Mouse (Mus musculus) liver, embryonic 12.5 days (tissue): ENCODE data around the gene Cdkn2c. TPM values are rescaled to one million over a fixed set of nuclear protein-coding genes. Genes with fewer than 3 reads are reported as not detected.
A peak's percentile ranks its signal among the peaks of the same experiment; 100 is the strongest.
"Not testable (repeated sequence)": the region's sequence is repeated elsewhere in the genome, so short reads cannot be mapped to it uniquely, and the experiment has no call there.

Source experiments
- ATAC-seq: fragments of 200-750 bp; cut with Nextera tagmentation; 2 replicates; pipeline ENCODE4 v1.8.0; 2017; ENCODE audit warnings: moderate number of reproducible peaks, mild to moderate bottlenecking, moderate library complexity
- H3K27ac ChIP-seq: fragments of 300-500 bp; sonication (generic); 2 replicates; pipeline ENCODE4 v1.5.1; 2016; ENCODE audit warnings: mild to moderate bottlenecking
- H3K27me3 ChIP-seq: fragments of 300-500 bp; sonication (generic); replicated peaks from 2 replicates; pipeline ENCODE4 v1.6.1; 2016; ENCODE audit warnings: mild to moderate bottlenecking, moderate library complexity
- H3K36me3 ChIP-seq: fragments of 300-500 bp; sonication (generic); 2 replicates; pipeline ENCODE4 v1.6.1; 2016; ENCODE audit warnings: mild to moderate bottlenecking, moderate library complexity
- H3K4me1 ChIP-seq: fragments of 300-500 bp; sonication (generic); 2 replicates; pipeline ENCODE4 v1.6.1; 2016
- H3K4me2 ChIP-seq: fragments of 300-500 bp; sonication (generic); 2 replicates; pipeline ENCODE4 v1.6.1; 2016; ENCODE audit warnings: mild to moderate bottlenecking, moderate library complexity
- H3K4me3 ChIP-seq: fragments of 300-500 bp; sonication (generic); 2 replicates; pipeline ENCODE4 v1.5.1; 2016; ENCODE audit warnings: mild to moderate bottlenecking, moderate library complexity
- H3K9ac ChIP-seq: fragments of 300-500 bp; sonication (generic); 2 replicates; pipeline ENCODE4 v1.6.1; 2016; ENCODE audit warnings: mild to moderate bottlenecking, moderate library complexity
- H3K9me3 ChIP-seq: fragments of 300-500 bp; sonication (generic); replicated peaks from 2 replicates; pipeline ENCODE4 v1.6.1; 2016; ENCODE audit warnings: mild to moderate bottlenecking, moderate library complexity
- WGBS: fragments of 180-500 bp; shearing (Covaris S2); methylation state at CpG from one replicate; pipeline ENCODE4 v1.1.7; 2016; ENCODE audit not compliant: insufficient replicate concordance; 5-methylcytosine and 5-hydroxymethylcytosine counted together
- polyA plus RNA-seq: library from polyadenylated mRNA; unstranded; fragments of >200 nt; fragmentation: Nextera tagmentation; extraction: Ambion mirVana; gene quantifications from 2 replicates; pipeline ENCODE4 v1.2.1, GENCODE M21; 2016

The Cdkn2c gene
- polyA plus RNA-seq: 14.8 and 15.7 TPM in 2 replicates

- Histone ChIP-seq H3K27me3 (peaks cover 15% of the 10 kb centered on the region), H3K27ac (peak within 1 kb of the TSS; percentile 97), H3K4me3 (peak within 1 kb of the TSS; percentile 76), H3K4me2 (peak within 1 kb of the TSS; percentile 93), H3K36me3 (no peaks in the 10 kb centered on the region), H3K4me1 (peaks cover 23% of the 10 kb centered on the region), H3K9ac (peak within 1 kb of the TSS; percentile 91), H3K9me3 (no peaks in the 10 kb centered on the region)
- peak; percentile 94 for ATAC-seq
- under 1% methylated on average over 64 of the region's 64 CpGs for WGBS
These were observed at the start of gene Cdkn2c for GRCm38 (mm10) chr4:109666461-109667269. TSS of gene Cdkn2c (minus strand) at chr4:109667189.

GRCm38 (mm10) chr4:109705349-109705748, 38.4 kb upstream of the Cdkn2c start:
- WGBS: 87% methylated on average over 2 of the region's 2 CpGs
- no peaks in the 10 kb centered on the region for H3K9me3 ChIP-seq
- H3K27ac ChIP-seq: no peak overlapping the region
- peaks cover 19% of the 10 kb centered on the region for H3K4me1 ChIP-seq
- H3K27me3 ChIP-seq: no peaks in the 10 kb centered on the region
- no peak overlapping the region for H3K9ac ChIP-seq
- no peak overlapping the region for H3K4me3 ChIP-seq
- no peaks in the 10 kb centered on the region for H3K36me3 ChIP-seq
- ATAC-seq: no peak
- H3K4me2 ChIP-seq: no peak overlapping the region

- ATAC-seq: no peak
- H3K9ac ChIP-seq: no peak overlapping the region
- H3K36me3 ChIP-seq: no peaks in the 10 kb centered on the region
- no peak overlapping the region for H3K27ac ChIP-seq
- no peaks in the 10 kb centered on the region for H3K27me3 ChIP-seq
- peaks cover 19% of the 10 kb centered on the region for H3K4me1 ChIP-seq
- H3K4me3 ChIP-seq: no peak overlapping the region
- no peaks in the 10 kb centered on the region for H3K9me3 ChIP-seq
- no peak overlapping the region for H3K4me2 ChIP-seq
These were observed 36.6 kb upstream of the Cdkn2c start for GRCm38 (mm10) chr4:109703568-109703967.

GRCm38 (mm10) chr4:109700727-109701126, 33.7 kb upstream of the Cdkn2c start:
- Histone ChIP-seq H3K4me2 (peak overlapping the region; percentile 20), H3K4me1 (peaks cover 14% of the 10 kb centered on the region)
- not testable (repeated sequence) for H3K27ac ChIP-seq, H3K4me3 ChIP-seq, H3K36me3 ChIP-seq, H3K9ac ChIP-seq, H3K27me3 ChIP-seq, H3K9me3 ChIP-seq
- ATAC-seq: peak; percentile 63; the same call in 1 of the 2 replicates
- 47% methylated on average over 3 of the region's 3 CpGs for WGBS

DNA sequence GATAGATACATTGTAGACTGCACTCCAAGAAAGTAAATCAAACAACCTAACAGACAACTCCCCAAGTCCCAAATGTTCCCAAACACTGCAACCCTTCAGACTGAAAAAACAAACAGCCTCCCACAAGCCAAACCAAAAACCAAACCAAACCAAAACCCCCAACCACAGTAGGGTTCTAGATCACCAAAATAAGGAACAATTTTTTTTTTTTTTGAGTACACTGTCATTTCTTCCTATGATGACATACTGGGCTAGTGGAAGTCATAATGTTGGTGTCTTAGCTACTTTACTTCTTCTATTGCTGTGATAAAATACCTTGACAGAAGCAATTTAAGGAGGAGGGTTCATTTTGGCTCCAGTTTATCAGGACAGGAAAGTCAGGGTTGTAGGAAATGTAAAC, 25.7 kb upstream of the Cdkn2c start:
- Histone ChIP-seq H3K9me3 (peaks cover 10% of the 10 kb centered on the region), H3K9ac (no peak overlapping the region), H3K4me3 (no peak overlapping the region), H3K27me3 (no peaks in the 10 kb centered on the region), H3K27ac (no peak overlapping the region), H3K4me2 (no peak overlapping the region), H3K36me3 (peaks cover 13% of the 10 kb centered on the region), H3K4me1 (0 out of 2 replicates have a peak, but pooled peaks cover 7% of the 10 kb centered on the region)
- ATAC-seq: no peak

DNA sequence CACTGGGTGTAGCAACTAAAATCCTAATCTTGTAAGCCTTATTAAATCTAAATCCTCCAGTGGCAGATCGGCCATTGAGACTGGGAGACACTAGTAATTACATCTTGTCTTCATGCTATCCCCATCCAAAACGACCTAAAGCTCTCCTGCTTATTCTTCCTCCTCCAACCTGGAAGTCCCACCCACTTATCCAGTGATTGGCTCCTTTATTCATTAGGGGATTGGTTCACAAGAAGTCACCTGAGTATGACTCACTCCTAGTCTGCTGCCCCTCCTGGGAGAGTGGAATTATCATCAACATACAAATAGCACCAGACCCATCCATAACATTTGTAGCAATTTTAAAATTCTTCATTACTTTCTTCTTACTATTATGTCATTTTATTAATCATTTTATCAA, 16.6 kb upstream of the Cdkn2c start:
- H3K4me2 ChIP-seq: no peak overlapping the region
- no peaks in the 10 kb centered on the region for H3K9me3 ChIP-seq
- 61% methylated on average over 2 of the region's 2 CpGs for whole genome bisulfite sequencing
- H3K4me1 ChIP-seq: peaks cover 39% of the 10 kb centered on the region
- H3K27ac ChIP-seq: no peak overlapping the region
- no peak overlapping the region for H3K9ac ChIP-seq
- peaks cover 13% of the 10 kb centered on the region for H3K36me3 ChIP-seq
- no peak overlapping the region for H3K4me3 ChIP-seq
- no peak for ATAC-seq
- no peaks in the 10 kb centered on the region for H3K27me3 ChIP-seq

DNA sequence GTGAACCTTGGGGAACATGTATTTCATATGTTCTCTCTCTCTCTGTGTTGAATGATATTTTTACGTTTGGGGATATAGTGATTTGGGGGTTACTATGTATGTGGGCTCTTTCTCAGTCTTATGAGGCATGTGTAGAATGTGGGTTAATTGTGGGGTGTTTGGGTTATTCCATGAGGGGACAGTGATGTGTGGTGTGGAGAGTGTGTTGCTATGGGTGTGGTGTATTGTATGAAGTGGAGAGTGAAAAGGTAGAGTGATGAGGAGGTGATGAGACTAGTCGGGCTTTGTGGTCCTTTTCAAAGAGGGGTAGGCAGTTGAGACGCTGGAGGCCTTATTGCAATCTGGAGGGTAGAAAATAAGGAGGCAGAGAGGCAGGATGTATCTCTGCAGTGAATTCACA, 10.2 kb upstream of the Cdkn2c start:
- no peaks in the 10 kb centered on the region for H3K9me3 ChIP-seq
- H3K27me3 ChIP-seq: no peaks in the 10 kb centered on the region
- 1% methylated on average over 3 of the region's 3 CpGs for WGBS
- peak overlapping the region; percentile 93 for H3K9ac ChIP-seq
- no peaks in the 10 kb centered on the region for H3K36me3 ChIP-seq
- H3K4me2 ChIP-seq: peak overlapping the region; percentile 83
- H3K27ac ChIP-seq: peak overlapping the region; percentile 99
- H3K4me1 ChIP-seq: peaks cover 35% of the 10 kb centered on the region
- H3K4me3 ChIP-seq: peak overlapping the region; percentile 88
- no peak for ATAC-seq

DNA sequence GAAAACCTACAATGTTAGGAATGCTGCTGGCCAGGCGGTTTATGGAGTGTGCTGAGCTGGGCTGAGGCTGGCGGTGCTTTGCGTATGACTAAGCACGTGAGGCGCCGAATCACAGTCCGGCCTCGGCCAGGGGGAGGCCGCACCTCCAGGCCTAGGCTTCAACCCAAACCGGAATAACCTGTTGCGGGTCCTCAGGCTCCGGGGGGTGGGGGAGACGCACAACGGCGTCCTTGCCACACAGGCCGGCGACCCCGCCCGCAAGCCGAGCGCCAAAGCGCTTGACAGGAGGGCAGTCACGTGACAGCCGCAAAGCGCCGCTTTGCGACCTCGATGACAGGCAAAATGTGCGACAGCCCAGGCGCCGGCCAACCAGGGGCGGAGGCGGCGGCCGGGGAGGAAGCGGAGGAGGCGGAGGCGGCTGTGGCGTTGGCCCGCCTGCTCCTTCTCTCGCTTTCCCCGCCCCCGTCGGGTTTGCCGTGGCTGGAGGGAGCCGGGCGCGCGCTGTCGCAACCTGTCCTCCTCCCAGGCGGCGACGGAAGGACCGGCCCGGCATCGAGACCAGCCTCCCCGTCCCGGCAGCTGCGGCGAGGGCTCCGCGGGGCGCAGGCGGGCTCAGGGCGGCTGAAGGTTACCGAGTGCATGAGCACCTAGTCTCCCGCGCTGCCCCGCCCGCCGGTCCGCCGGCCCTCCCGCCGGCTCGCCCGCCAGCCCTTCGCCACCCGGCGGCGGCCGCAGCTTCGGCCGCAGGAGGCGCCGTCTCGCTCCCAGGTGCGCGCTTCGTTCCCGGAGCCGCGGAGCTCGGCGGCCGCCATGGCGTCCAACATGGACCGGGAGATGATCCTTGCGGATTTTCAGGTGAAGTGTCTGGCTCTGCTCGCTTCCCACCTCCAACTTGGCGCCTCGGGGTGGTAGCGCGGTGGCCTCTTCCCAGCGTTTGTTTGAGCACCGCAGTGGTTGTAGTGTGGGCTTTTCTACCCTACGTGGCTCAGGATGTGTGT, 9.5 kb upstream of the Cdkn2c start, which contains the start of gene Faf1:
TSS of gene Faf1 (plus strand) at position 371 of the 998 bp plus-strand sequence.
- peak; percentile 97 for ATAC-seq
- Histone ChIP-seq H3K27me3 (no peaks in the 10 kb centered on the region), H3K9ac (peak within 1 kb of the TSS; percentile 93), H3K9me3 (no peaks in the 10 kb centered on the region), H3K4me2 (peak within 1 kb of the TSS; percentile 83), H3K4me1 (peaks cover 34% of the 10 kb centered on the region), H3K36me3 (no peaks in the 10 kb centered on the region), H3K27ac (peak within 1 kb of the TSS; percentile 99), H3K4me3 (peak within 1 kb of the TSS; percentile 88)
- WGBS: under 1% methylated on average over 89 of the region's 107 CpGs

DNA sequence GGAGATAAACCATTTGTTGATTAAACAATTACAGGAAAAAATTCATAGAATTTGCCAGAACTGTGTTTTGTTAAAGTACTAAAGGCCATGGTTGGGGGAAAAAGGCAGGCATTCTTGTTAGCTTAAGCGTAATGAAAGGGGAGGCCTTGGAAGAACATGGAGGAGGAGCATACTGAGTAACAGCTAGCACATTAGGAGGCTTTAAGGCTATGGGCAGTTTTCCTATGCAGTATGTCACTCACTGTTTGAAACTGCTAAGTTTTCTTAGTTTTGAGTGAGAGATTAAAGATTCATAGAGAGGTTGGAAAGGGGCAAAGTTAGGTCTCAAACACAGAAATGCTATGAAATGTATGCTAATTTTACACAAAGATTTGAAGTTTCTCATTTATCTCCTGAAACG, 7.1 kb upstream of the Cdkn2c start:
- H3K27ac ChIP-seq: no peak overlapping the region
- no peaks in the 10 kb centered on the region for H3K9me3 ChIP-seq
- no peak for ATAC-seq
- H3K36me3 ChIP-seq: no peaks in the 10 kb centered on the region
- H3K9ac ChIP-seq: no peak overlapping the region
- WGBS: 83% methylated on average over 2 of the region's 2 CpGs
- H3K4me2 ChIP-seq: no peak overlapping the region
- H3K4me3 ChIP-seq: no peak overlapping the region
- H3K4me1 ChIP-seq: peaks cover 24% of the 10 kb centered on the region
- H3K27me3 ChIP-seq: no peaks in the 10 kb centered on the region

GRCm38 (mm10) chr4:109671941-109672340, 5.0 kb upstream of the Cdkn2c start:
- Histone ChIP-seq H3K4me2 (no peak overlapping the region), H3K36me3 (no peaks in the 10 kb centered on the region), H3K27me3 (no peaks in the 10 kb centered on the region), H3K9ac (no peak overlapping the region), H3K27ac (no peak overlapping the region), H3K9me3 (no peaks in the 10 kb centered on the region), H3K4me3 (no peak overlapping the region), H3K4me1 (peaks cover 16% of the 10 kb centered on the region)
- ATAC-seq: no peak
- 57% methylated on average over 1 of the region's 1 CpGs for WGBS

DNA sequence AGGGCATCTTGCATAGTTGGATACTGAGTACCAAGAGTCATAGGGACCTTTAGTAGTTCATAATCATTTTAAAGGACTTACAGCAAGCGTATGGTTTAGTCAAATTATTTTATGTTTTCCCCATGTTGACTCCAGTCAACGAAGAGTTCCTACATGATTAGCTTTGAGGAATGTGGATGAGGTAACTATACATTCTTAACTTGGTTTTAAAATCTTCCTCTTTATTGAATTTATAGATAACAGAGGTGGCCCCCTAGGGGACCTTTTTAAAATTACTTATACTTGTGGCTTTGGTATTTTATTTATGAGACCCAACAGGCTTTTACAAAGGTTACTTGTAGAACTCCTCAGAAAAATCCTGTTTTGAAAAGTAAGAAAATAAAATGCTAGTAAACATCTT, 3.2 kb upstream of the Cdkn2c start:
- 64% methylated on average over 2 of the region's 2 CpGs for WGBS

GRCm38 (mm10) chr4:109667518-109667917, 529 bp upstream of the Cdkn2c start:
- H3K36me3 ChIP-seq: no peaks in the 10 kb centered on the region
- 38% methylated on average over 2 of the region's 2 CpGs for WGBS

More for the DNA sequence above, 3.2 kb upstream of the Cdkn2c start:
- Histone ChIP-seq H3K4me1 (peaks cover 14% of the 10 kb centered on the region), H3K9me3 (no peaks in the 10 kb centered on the region), H3K4me2 (no peak overlapping the region), H3K36me3 (no peaks in the 10 kb centered on the region), H3K27ac (no peak overlapping the region), H3K4me3 (no peak overlapping the region), H3K9ac (no peak overlapping the region), H3K27me3 (no peaks in the 10 kb centered on the region)
- ATAC-seq: no peak

More at GRCm38 (mm10) chr4:109667518-109667917, 529 bp upstream of the Cdkn2c start:
- peak overlapping the region; percentile 76 for H3K4me3 ChIP-seq
- H3K27ac ChIP-seq: peak overlapping the region; percentile 97; the same call in 1 of the 2 replicates
- H3K27me3 ChIP-seq: peaks cover 10% of the 10 kb centered on the region
- H3K4me2 ChIP-seq: peak overlapping the region; percentile 93
- peaks cover 30% of the 10 kb centered on the region for H3K4me1 ChIP-seq
- H3K9ac ChIP-seq: peak overlapping the region; percentile 91
- H3K9me3 ChIP-seq: no peaks in the 10 kb centered on the region
- ATAC-seq: no peak
